Mouse (Mus musculus) C2C12 (cell line): ENCODE results near the gene Prkra. TPM values are rescaled to one million over a fixed set of nuclear protein-coding genes. Genes with fewer than 3 reads are reported as not detected.

Experiments used
- H3K27me3 ChIP-seq: one replicate; pipeline ENCODE4 v1.6.1; 2011; ENCODE audit not compliant: control insufficient read depth, insufficient read depth, insufficient read length
- H3K36me3 ChIP-seq: one replicate; pipeline ENCODE4 v1.6.1; 2011; ENCODE audit not compliant: control insufficient read depth, insufficient read depth
- H3K4me3 ChIP-seq: one replicate; pipeline ENCODE4 v1.5.1; 2011; ENCODE audit warnings: mild to moderate bottlenecking, control low read depth; ENCODE audit not compliant: poor library complexity, insufficient read depth, severe bottlenecking
- H3K79me2 ChIP-seq: one replicate; pipeline ENCODE4 v1.6.1; 2011; ENCODE audit not compliant: control insufficient read depth, insufficient read depth
- H3K79me3 ChIP-seq: one replicate; pipeline ENCODE4 v1.6.1; 2011; ENCODE audit warnings: low read depth, control low read depth
- H3ac ChIP-seq: one replicate; pipeline ENCODE3; 2011; ENCODE audit warnings: low read depth; ENCODE audit not compliant: control insufficient read depth, insufficient read length
- CEBPB ChIP-seq: IDR thresholded peaks from one replicate; pipeline ENCODE4 v1.6.1; 2011; ENCODE audit warnings: low read depth, mild to moderate bottlenecking, control low read depth, moderate library complexity
- CTCF ChIP-seq: IDR thresholded peaks from one replicate; pipeline ENCODE4 v1.5.1; 2011; ENCODE audit not compliant: control insufficient read depth, insufficient read depth, insufficient read length
- FOSL1 ChIP-seq: IDR thresholded peaks from one replicate; pipeline ENCODE4 v1.8.0; 2011; ENCODE audit warnings: mild to moderate bottlenecking, low read length; ENCODE audit not compliant: poor library complexity, insufficient read depth, severe bottlenecking
- MAX ChIP-seq: IDR thresholded peaks from one replicate; pipeline ENCODE4 v1.6.1; 2011; ENCODE audit warnings: mild to moderate bottlenecking, control low read depth
- MYOD1 ChIP-seq: IDR thresholded peaks from one replicate; pipeline ENCODE4 v1.6.1; 2011; ENCODE audit warnings: low read depth; ENCODE audit not compliant: control insufficient read depth, insufficient read length
- MYOG ChIP-seq: IDR thresholded peaks from one replicate; pipeline ENCODE4 v1.6.1; 2011; ENCODE audit not compliant: control insufficient read depth, insufficient read length; ENCODE audit errors: extremely low read depth
- USF1 ChIP-seq: IDR thresholded peaks from one replicate; pipeline ENCODE4 v1.6.1; 2011; ENCODE audit warnings: low read depth, mild to moderate bottlenecking, control low read depth, moderate library complexity
- polyA plus RNA-seq: library from polyadenylated mRNA; unstranded; fragments of >200 nt; fragmentation: generic; extraction: Trizol; gene quantifications from one replicate; pipeline ENCODE4 v1.2.1, GENCODE M21; 2012; ENCODE audit warnings: missing spikeins

Gene Prkra
- polyA plus RNA-seq, 1 experiment: 18.2 TPM

GRCm38 (mm10) chr2:76687608-76688007 lies 39.8 kb upstream of the Prkra start:
- no peak overlapping the region for H3K4me3 ChIP-seq
- peaks cover 19% of the 10 kb centered on the region for H3K79me2 ChIP-seq
- H3K27me3 ChIP-seq: no peaks in the 10 kb centered on the region
- H3ac ChIP-seq: no peak overlapping the region
- no peak for TF ChIP-seq MYOG
- no peak for TF ChIP-seq CTCF
- TF ChIP-seq FOSL1: no peak
- TF ChIP-seq MYOD1: no peak
- no peak for TF ChIP-seq CEBPB
- no peak for TF ChIP-seq MAX
- no peak for TF ChIP-seq USF1
- H3K79me3 ChIP-seq: peaks cover 1% of the 10 kb centered on the region
- H3K36me3 ChIP-seq: peaks cover 96% of the 10 kb centered on the region

- Histone ChIP-seq H3K79me2 (peaks cover 25% of the 10 kb centered on the region), H3K36me3 (peaks cover 96% of the 10 kb centered on the region), H3ac (no peak overlapping the region), H3K27me3 (no peaks in the 10 kb centered on the region), H3K4me3 (no peak overlapping the region), H3K79me3 (peaks cover 1% of the 10 kb centered on the region)
- peak; percentile 53 for TF ChIP-seq MYOD1
- TF ChIP-seq MAX: no peak
Observed at GRCm38 (mm10) chr2:76686986-76687385, 39.2 kb upstream of the Prkra start.

DNA sequence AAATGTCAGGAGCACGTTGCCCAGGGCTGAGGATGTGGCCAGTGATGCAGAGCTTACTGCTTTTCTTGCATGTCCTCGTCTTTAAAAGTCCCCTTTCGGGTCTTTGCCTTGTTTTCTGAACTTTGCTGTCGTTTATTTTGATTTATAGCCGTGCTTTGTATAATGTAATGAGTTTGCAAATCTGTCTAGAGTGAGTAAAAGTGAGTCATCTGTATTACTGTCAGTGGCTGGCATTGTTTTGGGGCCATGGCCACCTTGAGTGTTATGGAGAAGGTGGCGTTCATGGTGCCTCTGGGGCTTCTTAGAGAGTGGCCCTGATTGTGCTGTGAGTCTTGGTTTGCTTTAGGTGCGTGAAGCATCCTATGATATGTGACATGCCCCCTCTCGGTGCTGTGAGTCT lies 34.5 kb upstream of the Prkra start:
- H3K4me3 ChIP-seq: no peak overlapping the region
- H3K27me3 ChIP-seq: no peaks in the 10 kb centered on the region
- H3K36me3 ChIP-seq: peaks cover 93% of the 10 kb centered on the region
- no peak overlapping the region for H3ac ChIP-seq
- TF ChIP-seq MYOG: no peak
- no peak for TF ChIP-seq CTCF
- no peak for TF ChIP-seq CEBPB
- no peak for TF ChIP-seq USF1
- no peak for TF ChIP-seq MAX
- no peak for TF ChIP-seq FOSL1
- no peak for TF ChIP-seq MYOD1
- H3K79me2 ChIP-seq: peaks cover 59% of the 10 kb centered on the region
- peaks cover 41% of the 10 kb centered on the region for H3K79me3 ChIP-seq

- Histone ChIP-seq H3K36me3 (peaks cover 38% of the 10 kb centered on the region), H3ac (peak overlapping the region; percentile 64), H3K27me3 (no peaks in the 10 kb centered on the region), H3K4me3 (peak overlapping the region; percentile 68), H3K79me3 (peaks cover 58% of the 10 kb centered on the region), H3K79me2 (peaks cover 72% of the 10 kb centered on the region)
- peak; percentile 21 for TF ChIP-seq CEBPB
- TF ChIP-seq MYOG: no peak
- no peak for TF ChIP-seq MYOD1
- TF ChIP-seq CTCF: no peak
- no peak for TF ChIP-seq FOSL1
- no peak for TF ChIP-seq USF1
- TF ChIP-seq MAX: peak; percentile 80
Observed at GRCm38 (mm10) chr2:76676401-76677226, 28.8 kb upstream of the Prkra start.

- Histone ChIP-seq H3K4me3 (peak overlapping the region; percentile 68), H3K27me3 (no peaks in the 10 kb centered on the region), H3ac (peak overlapping the region; percentile 64), H3K79me2 (peaks cover 66% of the 10 kb centered on the region), H3K36me3 (peaks cover 32% of the 10 kb centered on the region), H3K79me3 (peaks cover 54% of the 10 kb centered on the region)
- TF ChIP-seq MYOG (no peak), MYOD1 (no peak), FOSL1 (no peak), MAX (no peak), CTCF (no peak), CEBPB (no peak)
Observed at GRCm38 (mm10) chr2:76675949-76676348, 28.1 kb upstream of the Prkra start.
